Mouse (Mus musculus) erythroblast, embryonic 14.5 days (primary cell): ENCODE measurements at regions not wholly inside any gene's neighbourhood (a gene's known extent, or its start where the extent isn't known, plus 50 kb on each side); places are given as distances from the start of the nearest gene placed in this dataset.

Experiments
- H3K27me3 ChIP-seq: 2 replicates; pipeline ENCODE4 v1.6.1; 2012; ENCODE audit warnings: inconsistent platforms; ENCODE audit not compliant: control insufficient read depth
- H3K36me3 ChIP-seq: 2 replicates; pipeline ENCODE4 v1.6.1; 2012; ENCODE audit warnings: mild to moderate bottlenecking, inconsistent platforms; ENCODE audit not compliant: control insufficient read depth
- H3K4me1 ChIP-seq: 2 replicates; pipeline ENCODE4 v1.6.1; 2012; ENCODE audit warnings: inconsistent platforms; ENCODE audit not compliant: control insufficient read depth
- H3K4me3 ChIP-seq: replicated peaks from 2 replicates; pipeline ENCODE3; 2012; ENCODE audit warnings: moderate library complexity, mild to moderate bottlenecking, inconsistent platforms
- H3K9me3 ChIP-seq: 2 replicates; pipeline ENCODE4 v1.6.1; 2012; ENCODE audit warnings: low read length, inconsistent platforms, mixed read lengths; ENCODE audit not compliant: control insufficient read depth
- GATA1 ChIP-seq: IDR thresholded peaks from 2 replicates; pipeline ENCODE4 v1.6.1; 2012; ENCODE audit warnings: low read length, inconsistent platforms, mixed read lengths
- TAL1 ChIP-seq: IDR thresholded peaks from 3 replicates; pipeline ENCODE4 v1.6.1; 2012; ENCODE audit warnings: low read length, inconsistent platforms, mixed read lengths

GRCm38 (mm10) chr16:76442635-76443034 is 69.0 kb upstream of the Nrip1 start:
- no peaks in the 10 kb centered on the region for H3K27me3 ChIP-seq
- no peak overlapping the region for H3K4me3 ChIP-seq
- peaks cover 24% of the 10 kb centered on the region for H3K4me1 ChIP-seq
- no peaks in the 10 kb centered on the region for H3K9me3 ChIP-seq
- H3K36me3 ChIP-seq, result no peaks in the 10 kb centered on the region
- no peak for TF ChIP-seq TAL1

GRCm38 (mm10) chr16:76441803-76442448 is 68.3 kb upstream of the Nrip1 start:
- Histone ChIP-seq H3K4me3 (no peak overlapping the region), H3K9me3 (no peaks in the 10 kb centered on the region), H3K27me3 (no peaks in the 10 kb centered on the region), H3K36me3 (no peaks in the 10 kb centered on the region), H3K4me1 (peaks cover 24% of the 10 kb centered on the region)
- no peak for TF ChIP-seq TAL1
- no peak for TF ChIP-seq GATA1

DNA sequence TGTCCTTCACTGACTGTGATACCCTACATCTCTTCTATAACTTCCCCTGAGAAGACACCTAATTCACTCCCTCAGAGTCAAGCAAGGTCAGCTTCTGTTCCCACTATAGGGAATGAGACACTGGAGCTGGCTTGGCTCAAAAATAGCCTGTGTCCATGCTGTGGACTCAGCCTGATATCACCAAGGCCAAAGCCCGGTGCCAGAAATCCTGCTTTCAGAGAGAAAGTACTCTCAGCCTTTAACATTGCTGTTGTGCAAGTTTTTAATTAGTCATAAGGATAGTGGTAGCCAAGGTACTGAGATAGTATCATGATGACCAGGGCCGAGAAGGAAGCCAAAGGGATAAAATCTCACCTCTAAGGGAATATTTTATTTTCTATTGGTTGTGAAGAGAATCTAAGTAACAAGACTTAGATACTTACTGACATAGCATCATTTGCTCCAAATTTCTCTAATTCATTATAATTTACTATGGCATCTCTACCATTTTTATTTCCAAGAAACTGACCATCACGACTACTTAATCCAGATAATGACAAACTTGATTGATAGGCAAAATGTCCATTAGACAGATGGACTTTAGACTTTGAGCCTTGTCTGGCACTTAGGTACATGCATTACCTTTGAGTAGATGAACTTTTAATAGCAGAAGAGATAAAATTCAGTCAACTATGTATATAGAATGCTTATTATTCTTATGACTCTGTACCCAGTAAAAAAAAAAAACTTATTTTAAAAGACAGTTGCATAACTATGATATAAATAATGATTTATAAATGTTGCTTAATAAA is 64.7 kb upstream of the Nrip1 start:
- peaks cover 21% of the 10 kb centered on the region for H3K4me1 ChIP-seq
- no peaks in the 10 kb centered on the region for H3K27me3 ChIP-seq
- no peak for TF ChIP-seq GATA1
- TF ChIP-seq TAL1, result no peak
- no peaks in the 10 kb centered on the region for H3K36me3 ChIP-seq
- no peak overlapping the region for H3K4me3 ChIP-seq
- H3K9me3 ChIP-seq, result no peaks in the 10 kb centered on the region

GRCm38 (mm10) chr16:76436290-76436689 is 62.7 kb upstream of the Nrip1 start:
- Histone ChIP-seq H3K9me3 (no peaks in the 10 kb centered on the region), H3K4me1 (peaks cover 4% of the 10 kb centered on the region), H3K4me3 (no peak overlapping the region), H3K27me3 (no peaks in the 10 kb centered on the region), H3K36me3 (no peaks in the 10 kb centered on the region)
- TF ChIP-seq GATA1 (no peak), TAL1 (no peak)

DNA sequence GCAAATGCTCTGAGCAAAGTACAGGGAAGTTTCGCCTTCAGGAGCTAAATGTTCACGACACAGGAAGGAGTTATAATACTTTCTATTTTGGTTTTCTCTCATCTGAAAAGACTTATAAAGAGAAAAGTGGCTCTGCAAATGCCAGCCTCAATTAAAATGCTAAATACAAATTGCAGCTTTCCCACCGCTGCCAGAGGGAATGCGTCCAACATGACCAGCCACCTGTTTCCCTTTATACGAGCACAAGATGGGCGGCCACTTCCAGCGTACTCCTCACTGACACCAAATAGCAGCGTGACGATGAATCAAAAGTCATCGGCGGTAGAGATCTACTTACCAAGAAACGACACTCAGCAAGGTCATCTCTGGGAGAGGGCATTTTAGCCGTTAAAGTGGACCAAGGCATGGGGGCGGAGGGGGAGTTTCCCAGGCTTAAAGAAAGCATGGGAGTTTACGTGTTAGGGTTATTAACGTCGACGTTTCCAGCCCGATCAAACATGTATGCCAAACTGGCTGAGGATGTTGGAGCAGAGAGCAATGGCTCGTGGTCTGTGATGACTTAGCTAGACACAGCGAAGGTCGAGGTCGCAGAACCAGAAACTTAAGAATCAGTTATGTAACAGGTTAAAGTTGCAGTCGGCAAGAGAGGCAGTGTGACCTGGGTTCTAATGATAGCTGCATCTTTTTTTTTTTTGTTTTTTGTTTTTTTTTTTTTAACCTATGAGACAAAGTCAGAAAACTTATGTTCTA is 59.6 kb upstream of the Nrip1 start:
- no peak overlapping the region for H3K4me3 ChIP-seq
- no peaks in the 10 kb centered on the region for H3K9me3 ChIP-seq
- TF ChIP-seq GATA1 (no peak), TAL1 (no peak)
- H3K4me1 ChIP-seq, result no peaks in the 10 kb centered on the region
- no peaks in the 10 kb centered on the region for H3K36me3 ChIP-seq
- H3K27me3 ChIP-seq, result no peaks in the 10 kb centered on the region

GRCm38 (mm10) chr16:76432304-76432703 is 58.7 kb upstream of the Nrip1 start:
- H3K9me3 ChIP-seq, result no peaks in the 10 kb centered on the region
- no peak overlapping the region for H3K4me3 ChIP-seq
- H3K36me3 ChIP-seq, result no peaks in the 10 kb centered on the region
- H3K4me1 ChIP-seq, result no peaks in the 10 kb centered on the region
- no peaks in the 10 kb centered on the region for H3K27me3 ChIP-seq
- TF ChIP-seq TAL1 (no peak), GATA1 (no peak)

- Histone ChIP-seq H3K4me3 (no peak overlapping the region), H3K9me3 (no peaks in the 10 kb centered on the region), H3K36me3 (no peaks in the 10 kb centered on the region), H3K27me3 (no peaks in the 10 kb centered on the region), H3K4me1 (no peaks in the 10 kb centered on the region)
- no peak for TF ChIP-seq TAL1
- no peak for TF ChIP-seq GATA1
These were observed 55.5 kb upstream of the Nrip1 start for GRCm38 (mm10) chr16:76429156-76429555.

DNA sequence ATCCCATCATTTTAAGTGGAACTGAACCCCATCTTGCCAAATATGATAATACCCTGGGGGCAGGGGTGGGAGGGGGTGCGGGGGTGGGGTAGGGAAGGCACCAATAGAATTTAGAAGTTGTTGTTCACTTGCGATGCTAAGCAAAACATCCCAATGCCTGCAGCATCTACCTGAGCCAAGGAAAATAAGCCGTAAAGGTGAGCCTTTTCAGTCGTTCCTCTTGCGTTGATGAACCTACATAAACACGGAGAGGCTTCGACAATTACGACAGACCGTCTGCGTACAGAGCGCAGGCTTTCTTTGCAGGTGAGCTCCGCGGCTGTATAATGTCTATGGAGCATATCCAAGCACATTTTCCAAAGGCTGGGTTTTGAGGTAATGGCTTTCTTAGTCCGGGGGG is 50.3 kb upstream of the Nrip1 start:
- H3K4me3 ChIP-seq, result no peak overlapping the region
- H3K9me3 ChIP-seq, result no peaks in the 10 kb centered on the region
- H3K27me3 ChIP-seq, result no peaks in the 10 kb centered on the region
- H3K36me3 ChIP-seq, result no peaks in the 10 kb centered on the region
- TF ChIP-seq TAL1 (no peak), GATA1 (no peak)
- H3K4me1 ChIP-seq, result no peaks in the 10 kb centered on the region
